Mouse (Mus musculus): ENCODE measurements around the gene Zdhhc7.

Zdhhc7 gene

DNA sequence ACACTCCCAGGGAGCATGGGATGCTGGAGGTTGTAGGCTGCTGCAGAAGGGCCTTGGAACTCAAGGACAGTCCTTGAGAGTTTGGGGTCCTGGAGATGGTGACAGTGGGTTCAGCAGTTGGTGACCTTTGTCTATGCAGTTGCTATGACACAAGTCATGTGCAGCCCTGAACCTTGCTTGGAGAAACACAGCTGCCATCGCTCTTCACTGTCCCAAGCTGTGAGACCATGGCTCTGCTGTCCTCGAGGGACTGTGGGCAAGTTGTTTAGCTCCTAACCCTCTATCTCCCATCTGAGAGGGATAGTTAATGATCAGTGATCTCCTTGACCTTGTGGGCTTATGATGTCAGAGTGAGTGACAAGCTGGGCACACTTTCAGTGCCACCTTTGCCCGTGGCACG is 64.7 kb downstream of the Zdhhc7 start:
- no peak for DNase-seq (ENCODE audit: low read depth, low spot score)

DNA sequence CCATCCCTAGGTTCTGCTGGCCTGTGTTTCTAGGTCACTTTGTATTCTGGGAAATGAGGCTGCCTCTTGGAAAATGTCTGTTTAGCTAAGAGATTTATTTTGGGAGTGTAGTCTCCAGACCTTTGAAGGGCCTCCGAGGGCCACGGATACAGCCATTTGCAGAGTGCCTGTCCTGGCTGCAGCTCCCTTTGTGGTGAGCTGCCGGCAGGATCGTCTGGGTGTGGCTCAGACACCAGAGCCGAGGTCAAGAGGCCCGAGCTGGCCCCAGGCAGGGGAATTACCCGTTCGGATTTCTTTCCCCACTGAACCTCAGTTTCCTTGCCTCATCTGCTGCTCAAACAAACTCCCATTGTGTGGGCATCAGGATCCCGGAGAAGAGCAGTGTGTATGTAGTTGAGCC is 65.2 kb downstream of the Zdhhc7 start:
- no peak for DNase-seq (ENCODE audit: low read depth, low spot score)

DNA sequence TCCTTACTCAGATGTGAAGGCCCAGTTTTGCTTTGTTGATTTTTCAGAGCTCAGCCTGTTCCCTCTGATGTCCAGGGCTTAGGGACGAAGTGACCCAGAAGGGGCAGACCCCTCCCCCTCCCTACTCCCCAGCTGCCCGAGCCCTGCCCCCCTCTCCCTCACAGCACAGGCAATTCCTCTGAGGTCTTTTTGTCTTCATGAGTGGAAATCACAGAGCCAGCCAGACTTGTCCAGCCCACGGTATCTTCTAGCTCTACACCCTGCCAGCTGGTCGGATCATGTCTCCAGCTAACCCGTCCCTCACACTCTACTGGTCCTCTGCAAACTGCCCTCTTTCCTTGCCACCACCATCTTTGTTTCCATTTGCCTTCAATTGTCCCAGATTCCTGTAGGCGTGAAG is 66.8 kb downstream of the Zdhhc7 start:
- DNase-seq (ENCODE audit: low read depth, low spot score), result no peak

DNA sequence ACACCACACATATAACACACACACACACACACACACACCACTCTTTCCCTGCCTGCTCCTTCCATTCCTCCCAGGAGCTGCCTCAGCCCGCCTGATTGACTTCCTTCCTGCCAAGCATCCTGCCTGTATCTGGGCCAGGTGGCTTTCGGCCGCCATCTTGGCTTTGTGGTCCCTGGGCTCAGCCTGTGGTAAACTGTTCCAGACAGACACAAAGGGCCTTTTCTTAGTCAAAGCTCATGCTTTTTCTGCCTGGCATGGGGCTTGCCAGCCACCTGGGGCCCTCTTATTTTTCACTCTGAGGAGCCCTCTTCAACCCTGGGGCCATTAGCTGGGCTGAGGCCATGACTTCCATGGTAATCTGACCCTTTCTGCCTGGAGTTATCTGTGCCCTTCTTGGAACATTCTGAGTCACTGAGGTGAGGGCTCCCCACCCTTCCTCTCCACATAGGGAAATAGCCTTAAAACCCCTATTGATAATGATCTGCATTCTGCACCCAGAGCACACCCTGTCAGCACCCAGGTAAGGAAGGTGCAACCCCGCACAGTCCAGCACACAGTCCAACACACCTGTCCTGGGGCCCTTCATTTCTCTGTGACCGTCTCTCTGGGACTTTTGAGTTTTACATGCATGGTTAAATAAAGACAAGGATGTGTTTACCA is 68.6 kb downstream of the Zdhhc7 start:
- DNase-seq (ENCODE audit: low read depth, low spot score), result no peak

Measured in ZHBTc4 (cell line).